21 mouse cellular contexts compared by ENCODE assay signal in genomic region chr4:131037179-131037578, GRCm38 (mm10).
DNase-seq lines count a peak whose midpoint lies in the region; ATAC-seq and TF ChIP-seq lines count a peak whose summit lies in the region.
"Had no signal": no experiment of that assay in that cellular context is flagged by ENCODE, and none has a peak within 500 bp of the region (broad histone marks: within the 10 kb centered on the region; RNA-seq: fewer than 3 reads in every experiment).

No protein-coding gene starts in this region.

- ATAC-seq in hindbrain, embryonic 15.5 days (ENCODE audit: low FRiP score, low read depth), result peak; percentile 34; the same call in 1 of the 2 replicates
- no peak for ATAC-seq in hindbrain, postnatal 0 days
- ATAC-seq in intestine, embryonic 16.5 days, result peak; percentile 71

- whole genome bisulfite sequencing in hindbrain, embryonic 15.5 days, result 14% methylated on average over 6 of the region's 6 CpGs
- 14% methylated on average over 6 of the region's 6 CpGs for WGBS in hindbrain, postnatal 0 days
- 11% methylated on average over 6 of the region's 6 CpGs for WGBS in intestine, embryonic 16.5 days

- no peaks in the 10 kb centered on the region for H3K36me3 ChIP-seq in hindbrain, embryonic 15.5 days
- no peaks in the 10 kb centered on the region for H3K36me3 ChIP-seq in hindbrain, postnatal 0 days (ENCODE audit: insufficient read depth, low read length)
- no peaks in the 10 kb centered on the region for H3K36me3 ChIP-seq in intestine, embryonic 16.5 days (ENCODE audit: control insufficient read depth, insufficient read depth, low read length)
- H3K36me3 ChIP-seq: embryonic facial prominence, embryonic 13.5 days; neural tube, embryonic 13.5 days had no signal

- TF ChIP-seq CTCF in hindbrain, postnatal 0 days (IDR thresholded peaks at IDR 0.05; ENCODE audit: low read depth), result no peak
- TF ChIP-seq CTCF in brain, embryonic 14.5 days (IDR thresholded peaks at IDR 0.05; ENCODE audit: borderline replicate concordance, extremely low read depth, insufficient read depth, insufficient read length), result no peak

- H3K9me3 ChIP-seq in hindbrain, embryonic 15.5 days, result no peaks in the 10 kb centered on the region
- no peaks in the 10 kb centered on the region for H3K9me3 ChIP-seq in hindbrain, postnatal 0 days (ENCODE audit: low read length)
- H3K9me3 ChIP-seq in intestine, embryonic 16.5 days (ENCODE audit: control insufficient read depth, low read length), result no peaks in the 10 kb centered on the region
- H3K9me3 ChIP-seq: embryonic facial prominence, embryonic 13.5 days; neural tube, embryonic 13.5 days had no signal

- H3K9ac ChIP-seq in hindbrain, embryonic 15.5 days, result no peak overlapping the region
- no peak overlapping the region for H3K9ac ChIP-seq in hindbrain, postnatal 0 days (replicated peaks; ENCODE audit: low read length)
- H3K9ac ChIP-seq in intestine, embryonic 16.5 days (ENCODE audit: low read depth, low read length), result no peak overlapping the region
- H3K9ac ChIP-seq: embryonic facial prominence, embryonic 13.5 days; neural tube, embryonic 13.5 days had no signal

- H3K4me3 ChIP-seq in hindbrain, embryonic 15.5 days, result no peak overlapping the region
- H3K4me3 ChIP-seq in hindbrain, postnatal 0 days (ENCODE audit: low read length), result no peak overlapping the region
- no peak overlapping the region for H3K4me3 ChIP-seq in intestine, embryonic 16.5 days (ENCODE audit: low read length)
- H3K4me3 ChIP-seq: embryonic facial prominence, embryonic 13.5 days; heart, adult 2 months; neural tube, embryonic 13.5 days had no signal

- 0 out of 2 replicates have a peak overlapping the region, but pooled peaks have one; percentile 5 for H3K27ac ChIP-seq in hindbrain, embryonic 15.5 days (replicated peaks)
- H3K27ac ChIP-seq in hindbrain, postnatal 0 days, result no peak overlapping the region
- no peak overlapping the region for H3K27ac ChIP-seq in intestine, embryonic 16.5 days (ENCODE audit: low read length)
- H3K27ac ChIP-seq: embryonic facial prominence, embryonic 13.5 days; heart, adult 2 months; kidney, postnatal 0 days; neural tube, embryonic 13.5 days had no signal

- no peak for TF ChIP-seq POLR2A in brain, embryonic 14.5 days (IDR thresholded peaks at IDR 0.05; ENCODE audit: borderline replicate concordance, extremely low read depth, insufficient read depth, insufficient read length, poor library complexity, severe bottlenecking)

- DNase-seq in hindbrain, postnatal 0 days (ENCODE audit: low spot score), result no peak
- DNase-seq in brain, embryonic 14.5 days (ENCODE audit: low read depth), result peak; percentile 64
- DNase-seq in retina, embryonic 14.5 days (ENCODE audit: low spot score), result peak; percentile 39
- DNase-seq in cerebellum, adult 11 months, result no peak
- DNase-seq in left cerebral cortex, adult 8-10 months (ENCODE audit: low spot score in 2 of 2), result no peak
- DNase-seq: adrenal gland, adult 2 months; cerebellum, adult 9-11 months; gastrocnemius, postnatal 25 days; heart, adult 2 months; heart, postnatal 36 days; kidney, adult 18-20 months; layer of hippocampus, postnatal 36 days; lung, adult 18-20 months; lung, postnatal 14 days; thymus, postnatal 14 days had no signal

- H3K4me1 ChIP-seq in hindbrain, embryonic 15.5 days (replicated peaks), result peaks cover 8% of the 10 kb centered on the region; the same call in 1 of the 2 replicates
- H3K4me1 ChIP-seq in hindbrain, postnatal 0 days (ENCODE audit: insufficient read depth, low read length), result no peaks in the 10 kb centered on the region
- H3K4me1 ChIP-seq in intestine, embryonic 16.5 days (ENCODE audit: control insufficient read depth, insufficient read depth, low read length), result no peaks in the 10 kb centered on the region
- H3K4me1 ChIP-seq: embryonic facial prominence, embryonic 13.5 days had no signal

- no peaks in the 10 kb centered on the region for H3K27me3 ChIP-seq in hindbrain, embryonic 15.5 days
- no peaks in the 10 kb centered on the region for H3K27me3 ChIP-seq in hindbrain, postnatal 0 days (ENCODE audit: insufficient read depth, low read length)
- no peaks in the 10 kb centered on the region for H3K27me3 ChIP-seq in intestine, embryonic 16.5 days (replicated peaks; ENCODE audit: control insufficient read depth, insufficient read depth, low read length)

- no peak overlapping the region for H3K4me2 ChIP-seq in hindbrain, embryonic 15.5 days
- H3K4me2 ChIP-seq in hindbrain, postnatal 0 days (ENCODE audit: low read depth, low read length), result no peak overlapping the region
- H3K4me2 ChIP-seq in intestine, embryonic 16.5 days (ENCODE audit: low read depth, low read length), result no peak overlapping the region
- H3K4me2 ChIP-seq: embryonic facial prominence, embryonic 13.5 days; liver, embryonic 11.5 days; neural tube, embryonic 13.5 days had no signal

Comparison
In these comparisons a context has a peak if more than half of its experiments do, and no peak if none do; other contexts are left out.
1. DNase-seq: peak in brain, embryonic 14.5 days (single experiment) and retina, embryonic 14.5 days (single experiment); none in hindbrain, postnatal 0 days (single experiment), cerebellum, adult 11 months (single experiment) and left cerebral cortex, adult 8-10 months (0 of 2).